Mouse (Mus musculus) embryo, embryonic 9.5 days (tissue): Measurements from ENCODE around the gene Pcsk2.

Source experiments
- DNase-seq: peaks from one replicate; pipeline ENCODE4 v3.0.0-alpha.2; 2017; ENCODE audit errors: extremely low spot score

Gene Pcsk2

GRCm38 (mm10) chr2:143644374-143644773 is 98.4 kb downstream of the Pcsk2 start:
- DNase-seq = no peak

- no peak for DNase-seq
Observed at GRCm38 (mm10) chr2:143646001-143646400, 100.0 kb downstream of the Pcsk2 start.

GRCm38 (mm10) chr2:143654621-143655020 is 108.7 kb downstream of the Pcsk2 start:
- no peak for DNase-seq

GRCm38 (mm10) chr2:143656968-143657367 is 111.0 kb downstream of the Pcsk2 start:
- no peak for DNase-seq

GRCm38 (mm10) chr2:143666785-143667184 is 120.8 kb downstream of the Pcsk2 start:
- DNase-seq = no peak

- no peak for DNase-seq
Observed at GRCm38 (mm10) chr2:143677869-143678268, 131.9 kb downstream of the Pcsk2 start.

GRCm38 (mm10) chr2:143679513-143679912 is 133.6 kb downstream of the Pcsk2 start:
- no peak for DNase-seq

GRCm38 (mm10) chr2:143681873-143682555 is 136.1 kb downstream of the Pcsk2 start:
- no peak for DNase-seq

- no peak for DNase-seq
Observed at GRCm38 (mm10) chr2:143683513-143683912, 137.6 kb downstream of the Pcsk2 start.

GRCm38 (mm10) chr2:143691244-143691643 is 145.3 kb downstream of the Pcsk2 start:
- no peak for DNase-seq

GRCm38 (mm10) chr2:143696026-143696557 is 150.1 kb downstream of the Pcsk2 start:
- DNase-seq = no peak

- DNase-seq = no peak
Observed at GRCm38 (mm10) chr2:143696704-143697103, 150.7 kb downstream of the Pcsk2 start.

GRCm38 (mm10) chr2:143701141-143701540 is 155.2 kb downstream of the Pcsk2 start:
- no peak for DNase-seq

GRCm38 (mm10) chr2:143702931-143703344 is 157.0 kb downstream of the Pcsk2 start:
- no peak for DNase-seq

GRCm38 (mm10) chr2:143708205-143708604 is 162.2 kb downstream of the Pcsk2 start:
- DNase-seq = no peak

GRCm38 (mm10) chr2:143709249-143709648 is 163.3 kb downstream of the Pcsk2 start:
- DNase-seq = no peak

GRCm38 (mm10) chr2:143709979-143710378 is 164.0 kb downstream of the Pcsk2 start:
- no peak for DNase-seq

GRCm38 (mm10) chr2:143711886-143712285 is 165.9 kb downstream of the Pcsk2 start:
- DNase-seq = no peak

GRCm38 (mm10) chr2:143712901-143713300 is 166.9 kb downstream of the Pcsk2 start:
- no peak for DNase-seq

GRCm38 (mm10) chr2:143713902-143714301 is 167.9 kb downstream of the Pcsk2 start:
- no peak for DNase-seq

GRCm38 (mm10) chr2:143715110-143715509 is 169.2 kb downstream of the Pcsk2 start:
- no peak for DNase-seq

GRCm38 (mm10) chr2:143723231-143723630 is 177.3 kb downstream of the Pcsk2 start:
- no peak for DNase-seq

- DNase-seq = no peak
Observed at GRCm38 (mm10) chr2:143724101-143724500, 178.1 kb downstream of the Pcsk2 start.

- no peak for DNase-seq
Observed at GRCm38 (mm10) chr2:143724720-143725119, 178.8 kb downstream of the Pcsk2 start.
